Mouse (Mus musculus): ENCODE data around the gene H2afb2. TPM values are rescaled to one million over a fixed set of nuclear protein-coding genes. Genes with fewer than 3 reads are reported as not detected.

Gene H2afb2
- total RNA-seq (2021): not detected
- long read RNA-seq, experiment 1: 0 reads
- long read RNA-seq, experiment 2: 0 reads

DNA sequence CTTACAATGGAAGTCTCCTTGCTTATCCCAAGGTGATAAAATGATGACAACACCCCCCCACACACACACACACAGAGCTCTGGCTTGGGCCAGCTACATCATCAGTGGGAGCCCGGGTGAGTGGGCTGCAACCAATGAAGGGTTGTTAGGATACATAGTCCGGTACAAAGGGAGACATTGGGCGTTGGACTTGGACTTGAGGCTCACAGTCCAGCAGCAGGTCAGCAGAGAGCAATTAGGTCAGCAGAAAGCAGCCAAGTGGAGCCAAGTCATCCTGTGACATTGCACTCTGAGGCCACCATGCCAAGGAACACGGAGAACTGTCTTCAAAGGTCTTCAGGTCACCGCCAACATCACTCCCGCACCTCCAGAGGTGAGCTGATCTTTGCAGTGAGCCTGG lies at the start of gene H2afb2:
H2afb2 (plus strand) TSS at position 301 of the 400 bp plus-strand sequence.
- DNase-seq: no peak

Other genes with a start within 250 kb of the H2afb2 start
- not detected for gene Cpxcr1, start 232.2 kb upstream of the H2afb2 start, total RNA-seq (2021)